Mouse (Mus musculus): ENCODE results near the gene Gm36245.

DNA sequence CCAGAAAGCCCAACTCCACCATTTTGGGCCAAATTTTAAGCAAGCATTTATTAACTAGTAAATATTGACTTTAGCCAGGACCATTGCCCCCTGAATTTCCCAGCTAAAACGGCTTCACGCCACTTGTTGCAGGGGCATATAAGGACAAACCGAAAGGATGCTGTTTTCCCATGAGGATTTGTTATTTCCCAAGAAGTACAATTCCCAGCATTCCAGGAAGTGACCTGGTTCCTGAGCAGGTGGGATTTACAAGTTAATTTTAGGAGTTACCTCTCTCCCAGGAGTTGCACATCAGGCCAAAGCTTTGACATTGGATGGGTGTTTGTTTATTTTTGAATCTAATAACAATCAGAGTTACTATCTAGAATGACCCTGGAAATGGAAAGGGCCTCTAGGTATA is 7.0 kb downstream of the Gm36245 start:
- no peak for TF ChIP-seq CTCF (IDR thresholded peaks at IDR 0.05; ENCODE audit: borderline replicate concordance, insufficient read depth, low read depth, low read length)
- TF ChIP-seq POLR2A (IDR thresholded peaks at IDR 0.05; ENCODE audit: borderline replicate concordance, insufficient read depth, low read length), result no peak

Data from cerebellum, adult 2 months (tissue).